Mouse (Mus musculus): Measurements from ENCODE around the gene Zfp697. TPM values are rescaled to one million over a fixed set of nuclear protein-coding genes. Genes with fewer than 3 reads are reported as not detected.
"Not testable (repeated sequence)": the region's sequence is repeated elsewhere in the genome, so short reads cannot be mapped to it uniquely, and the experiment has no call there.

Zfp697 gene
- polyA plus RNA-seq, 1 experiment from 2014 or later, result 16.4 TPM

GRCm38 (mm10) chr3:98457026-98457425 lies 74.8 kb downstream of the Zfp697 start, which contains the start of gene Gm4450:
TSS of gene Gm4450 (minus strand) at chr3:98457126.
- not testable (repeated sequence) for H3K4me3 ChIP-seq (ENCODE audit: low read length); H3K9ac ChIP-seq (replicated peaks; ENCODE audit: low read length); H3K27ac ChIP-seq (ENCODE audit: low read length); H3K4me1 ChIP-seq (ENCODE audit: insufficient read depth, low read length); H3K27me3 ChIP-seq (ENCODE audit: insufficient read depth, low read length); H3K4me2 ChIP-seq (replicated peaks; ENCODE audit: low read depth, low read length); H3K36me3 ChIP-seq (ENCODE audit: insufficient read depth, low read length); H3K9me3 ChIP-seq (ENCODE audit: low read length)
- peak; percentile 46; the same call in 1 of the 2 replicates for ATAC-seq (ENCODE audit: low FRiP score, low TSS enrichment)
- WGBS, result no CpG with 5 or more reads among the region's 1 CpGs

GRCm38 (mm10) chr3:98469323-98469722 lies 87.1 kb downstream of the Zfp697 start:
- H3K9me3 ChIP-seq (ENCODE audit: low read length); H3K27ac ChIP-seq (ENCODE audit: low read length); H3K9ac ChIP-seq (replicated peaks; ENCODE audit: low read length); H3K4me2 ChIP-seq (replicated peaks; ENCODE audit: low read depth, low read length); ATAC-seq (ENCODE audit: low FRiP score, low TSS enrichment); H3K27me3 ChIP-seq (ENCODE audit: insufficient read depth, low read length); H3K4me1 ChIP-seq (ENCODE audit: insufficient read depth, low read length); H3K4me3 ChIP-seq (ENCODE audit: low read length); H3K36me3 ChIP-seq (ENCODE audit: insufficient read depth, low read length): not testable (repeated sequence)
- no CpG with 5 or more reads among the region's 2 CpGs for WGBS

DNA sequence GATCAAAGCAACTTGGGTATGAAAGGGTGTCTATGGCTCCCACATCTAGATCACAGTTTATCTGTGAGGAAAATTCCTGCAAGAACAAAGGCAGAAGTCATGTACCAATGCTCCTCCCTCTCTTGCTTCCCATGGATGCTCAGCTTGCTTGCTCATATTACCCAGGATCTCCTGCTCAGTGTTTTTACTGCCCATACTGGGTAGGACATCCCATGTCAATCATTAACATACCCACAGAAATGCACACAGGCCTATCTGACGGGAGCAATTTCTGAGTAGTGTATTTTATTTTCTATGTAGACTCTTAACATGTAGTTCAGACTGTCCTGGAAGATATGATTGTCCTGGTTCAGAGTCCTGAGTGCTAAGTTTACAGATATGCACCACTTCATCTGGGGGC lies 88.8 kb downstream of the Zfp697 start:
- ATAC-seq (ENCODE audit: low FRiP score, low TSS enrichment), result peak; percentile 63; the same call in 1 of the 2 replicates

DNA sequence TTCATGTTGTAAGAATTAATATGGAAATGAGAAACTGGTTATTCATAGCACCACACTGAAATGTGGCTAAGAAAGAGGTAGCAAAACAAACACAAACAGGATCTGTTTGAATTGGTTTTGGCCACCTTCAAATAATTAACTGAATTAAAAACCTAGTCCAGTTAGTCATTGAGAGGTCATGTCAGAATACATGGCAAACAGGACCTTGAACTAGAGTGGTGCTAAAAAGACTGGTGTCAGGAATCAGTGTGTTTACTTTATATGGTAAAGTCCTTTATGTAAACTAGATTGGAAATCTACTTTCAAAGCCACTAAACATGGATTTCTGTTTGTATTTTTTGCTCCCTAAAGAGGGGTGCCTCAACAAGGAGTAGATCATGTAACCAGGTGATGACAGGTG lies 89.2 kb downstream of the Zfp697 start:
- H3K4me3 ChIP-seq (ENCODE audit: low read length); H3K9me3 ChIP-seq (ENCODE audit: low read length); H3K27me3 ChIP-seq (ENCODE audit: insufficient read depth, low read length); H3K4me1 ChIP-seq (ENCODE audit: insufficient read depth, low read length); H3K4me2 ChIP-seq (replicated peaks; ENCODE audit: low read depth, low read length); ATAC-seq (ENCODE audit: low FRiP score, low TSS enrichment); H3K27ac ChIP-seq (ENCODE audit: low read length); H3K9ac ChIP-seq (replicated peaks; ENCODE audit: low read length); H3K36me3 ChIP-seq (ENCODE audit: insufficient read depth, low read length): not testable (repeated sequence)

More for the DNA sequence above, 88.8 kb downstream of the Zfp697 start:
- not testable (repeated sequence) for H3K4me2 ChIP-seq (replicated peaks; ENCODE audit: low read depth, low read length); H3K36me3 ChIP-seq (ENCODE audit: insufficient read depth, low read length); H3K9ac ChIP-seq (replicated peaks; ENCODE audit: low read length); H3K4me1 ChIP-seq (ENCODE audit: insufficient read depth, low read length); H3K9me3 ChIP-seq (ENCODE audit: low read length); H3K4me3 ChIP-seq (ENCODE audit: low read length); H3K27me3 ChIP-seq (ENCODE audit: insufficient read depth, low read length); H3K27ac ChIP-seq (ENCODE audit: low read length)
- no CpG with 5 or more reads among the region's 1 CpGs for WGBS

GRCm38 (mm10) chr3:98494184-98494583 lies 111.9 kb downstream of the Zfp697 start:
- peak; percentile 69 for ATAC-seq (ENCODE audit: low FRiP score, low TSS enrichment)
- H3K27me3 ChIP-seq (ENCODE audit: insufficient read depth, low read length), result not testable (repeated sequence)

GRCm38 (mm10) chr3:98495055-98495454 lies 112.8 kb downstream of the Zfp697 start:
- not testable (repeated sequence) for H3K27me3 ChIP-seq (ENCODE audit: insufficient read depth, low read length); H3K4me3 ChIP-seq (ENCODE audit: low read length); H3K4me2 ChIP-seq (replicated peaks; ENCODE audit: low read depth, low read length); H3K4me1 ChIP-seq (ENCODE audit: insufficient read depth, low read length); H3K9ac ChIP-seq (replicated peaks; ENCODE audit: low read length); H3K36me3 ChIP-seq (ENCODE audit: insufficient read depth, low read length); H3K27ac ChIP-seq (ENCODE audit: low read length); H3K9me3 ChIP-seq (ENCODE audit: low read length)
- ATAC-seq (ENCODE audit: low FRiP score, low TSS enrichment), result peak; percentile 93

More at GRCm38 (mm10) chr3:98494184-98494583, 111.9 kb downstream of the Zfp697 start:
- H3K9ac ChIP-seq (replicated peaks; ENCODE audit: low read length); H3K4me2 ChIP-seq (replicated peaks; ENCODE audit: low read depth, low read length); H3K4me1 ChIP-seq (ENCODE audit: insufficient read depth, low read length); H3K4me3 ChIP-seq (ENCODE audit: low read length); H3K27ac ChIP-seq (ENCODE audit: low read length); H3K36me3 ChIP-seq (ENCODE audit: insufficient read depth, low read length); H3K9me3 ChIP-seq (ENCODE audit: low read length): not testable (repeated sequence)

GRCm38 (mm10) chr3:98496762-98497161 lies 114.5 kb downstream of the Zfp697 start:
- not testable (repeated sequence) for H3K27me3 ChIP-seq (ENCODE audit: insufficient read depth, low read length); H3K4me3 ChIP-seq (ENCODE audit: low read length); H3K4me2 ChIP-seq (replicated peaks; ENCODE audit: low read depth, low read length); H3K27ac ChIP-seq (ENCODE audit: low read length); H3K9me3 ChIP-seq (ENCODE audit: low read length); H3K36me3 ChIP-seq (ENCODE audit: insufficient read depth, low read length); H3K9ac ChIP-seq (replicated peaks; ENCODE audit: low read length); H3K4me1 ChIP-seq (ENCODE audit: insufficient read depth, low read length)
- no CpG with 5 or more reads among the region's 2 CpGs for WGBS
- ATAC-seq (ENCODE audit: low FRiP score, low TSS enrichment), result peak; percentile 72

DNA sequence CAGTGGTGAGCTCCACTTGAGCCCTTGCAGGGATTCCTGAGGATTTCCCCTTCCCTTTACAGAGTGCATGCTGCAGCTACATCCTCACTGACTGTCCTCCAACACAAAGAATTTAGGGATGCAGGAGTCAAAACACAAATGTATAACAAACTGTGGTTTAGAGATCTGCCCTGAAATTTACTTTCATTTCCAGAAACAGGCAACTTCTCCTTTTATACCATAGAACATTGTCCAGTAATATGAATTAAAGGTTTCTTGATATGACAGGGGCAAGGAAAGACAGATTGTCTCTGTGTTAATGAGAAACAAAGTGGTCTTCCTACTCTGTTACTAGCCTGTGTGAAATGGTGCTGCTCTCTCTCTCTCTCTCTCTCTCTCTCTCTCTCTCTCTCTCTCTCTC lies 115.1 kb downstream of the Zfp697 start:
- H3K9ac ChIP-seq (replicated peaks; ENCODE audit: low read length); H3K9me3 ChIP-seq (ENCODE audit: low read length); H3K4me3 ChIP-seq (ENCODE audit: low read length); H3K27ac ChIP-seq (ENCODE audit: low read length); H3K27me3 ChIP-seq (ENCODE audit: insufficient read depth, low read length); H3K36me3 ChIP-seq (ENCODE audit: insufficient read depth, low read length); H3K4me2 ChIP-seq (replicated peaks; ENCODE audit: low read depth, low read length); ATAC-seq (ENCODE audit: low FRiP score, low TSS enrichment); H3K4me1 ChIP-seq (ENCODE audit: insufficient read depth, low read length): not testable (repeated sequence)

GRCm38 (mm10) chr3:98507229-98507628 lies 125.0 kb downstream of the Zfp697 start:
- H3K9me3 ChIP-seq (ENCODE audit: low read length); ATAC-seq (ENCODE audit: low FRiP score, low TSS enrichment); H3K4me1 ChIP-seq (ENCODE audit: insufficient read depth, low read length); H3K9ac ChIP-seq (replicated peaks; ENCODE audit: low read length); H3K27ac ChIP-seq (ENCODE audit: low read length); H3K4me3 ChIP-seq (ENCODE audit: low read length); H3K36me3 ChIP-seq (ENCODE audit: insufficient read depth, low read length); H3K27me3 ChIP-seq (ENCODE audit: insufficient read depth, low read length); H3K4me2 ChIP-seq (replicated peaks; ENCODE audit: low read depth, low read length): not testable (repeated sequence)
- no CpG with 5 or more reads among the region's 5 CpGs for WGBS

GRCm38 (mm10) chr3:98510414-98510813 lies 128.2 kb downstream of the Zfp697 start, which contains the start of gene Hsd3b4:
TSS of gene Hsd3b4 (minus strand) at chr3:98510514.
- not testable (repeated sequence) for H3K27ac ChIP-seq (ENCODE audit: low read length); H3K36me3 ChIP-seq (ENCODE audit: insufficient read depth, low read length); H3K9ac ChIP-seq (replicated peaks; ENCODE audit: low read length); H3K4me3 ChIP-seq (ENCODE audit: low read length); H3K4me2 ChIP-seq (replicated peaks; ENCODE audit: low read depth, low read length); H3K9me3 ChIP-seq (ENCODE audit: low read length); H3K4me1 ChIP-seq (ENCODE audit: insufficient read depth, low read length); H3K27me3 ChIP-seq (ENCODE audit: insufficient read depth, low read length)
- no CpG with 5 or more reads among the region's 1 CpGs for WGBS
- ATAC-seq (ENCODE audit: low FRiP score, low TSS enrichment), result peak; percentile 31; the same call in 1 of the 2 replicates

- H3K4me3 ChIP-seq (ENCODE audit: low read length); ATAC-seq (ENCODE audit: low FRiP score, low TSS enrichment); H3K9me3 ChIP-seq (ENCODE audit: low read length); H3K36me3 ChIP-seq (ENCODE audit: insufficient read depth, low read length); H3K9ac ChIP-seq (replicated peaks; ENCODE audit: low read length); H3K27ac ChIP-seq (ENCODE audit: low read length); H3K4me1 ChIP-seq (ENCODE audit: insufficient read depth, low read length); H3K27me3 ChIP-seq (ENCODE audit: insufficient read depth, low read length); H3K4me2 ChIP-seq (replicated peaks; ENCODE audit: low read depth, low read length): not testable (repeated sequence)
- 86% methylated on average over 1 of the region's 2 CpGs for WGBS
Measured at GRCm38 (mm10) chr3:98522779-98523178, 140.5 kb downstream of the Zfp697 start.
